Mouse (Mus musculus) gastrocnemius, adult 8-10 months (tissue): ENCODE results near the gene Shisal1. TPM values are rescaled to one million over a fixed set of nuclear protein-coding genes. Genes with fewer than 3 reads are reported as not detected.

Experiments used
- DNase-seq, 2 experiments: peaks; one replicate each; pipeline ENCODE4 v3.0.0; 2022; ENCODE audit warnings: low spot score in 2 of 2
- total RNA-seq, 4 experiments: library from RNA; stranded (reverse); gene quantifications; 2 replicates each; pipeline ENCODE4 v1.2.4; 2022

Shisal1 gene
- 1 to 10 TPM in 2 of 4 experiments, under 1 TPM in 2; 0.31 to 1.1 (median 0.76) TPM for total RNA-seq

DNA sequence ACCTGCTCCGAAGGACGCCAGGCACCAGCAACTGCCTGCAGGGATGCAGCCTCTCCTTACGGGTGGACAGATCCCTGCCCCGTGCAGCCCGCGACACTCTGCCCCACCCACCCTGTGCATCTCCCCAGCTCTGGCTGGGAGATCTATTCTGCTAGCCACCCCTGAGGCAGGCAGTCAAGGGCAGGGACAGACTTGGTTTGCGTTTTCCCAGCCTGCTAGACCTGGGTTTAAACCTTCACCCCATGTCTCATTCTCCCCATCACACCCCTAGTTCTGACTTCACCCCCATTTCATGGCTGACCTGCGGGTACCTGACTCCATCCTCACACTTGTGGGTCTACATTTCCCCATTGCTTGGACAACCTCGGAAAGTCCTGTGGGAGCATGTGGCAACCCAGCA is at the start of gene Shisal1:
Shisal1 (minus strand) TSS at position 101 of the 400 bp plus-strand sequence.
- DNase-seq = no peak

DNA sequence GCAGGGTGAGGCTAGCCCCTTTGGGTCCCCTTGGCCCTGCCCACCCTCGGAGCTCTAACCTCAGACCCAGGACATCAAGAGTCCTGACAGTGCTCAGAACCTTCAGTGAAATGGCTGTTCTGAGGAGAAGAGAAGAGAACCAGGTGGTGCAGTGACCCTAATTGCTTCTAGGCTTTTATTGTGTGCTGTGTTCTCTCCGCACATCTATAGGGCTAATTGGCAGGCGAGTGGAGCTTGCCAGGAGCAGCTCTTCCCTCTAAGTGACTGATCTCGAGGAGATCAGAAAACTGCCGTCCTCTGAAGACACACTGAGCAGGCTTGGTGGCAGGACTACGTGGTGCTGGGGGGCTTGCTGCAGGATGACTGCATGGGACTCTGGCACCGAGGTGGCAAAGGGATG is 43.6 kb upstream of the Shisal1 start:
- no peak for DNase-seq

DNA sequence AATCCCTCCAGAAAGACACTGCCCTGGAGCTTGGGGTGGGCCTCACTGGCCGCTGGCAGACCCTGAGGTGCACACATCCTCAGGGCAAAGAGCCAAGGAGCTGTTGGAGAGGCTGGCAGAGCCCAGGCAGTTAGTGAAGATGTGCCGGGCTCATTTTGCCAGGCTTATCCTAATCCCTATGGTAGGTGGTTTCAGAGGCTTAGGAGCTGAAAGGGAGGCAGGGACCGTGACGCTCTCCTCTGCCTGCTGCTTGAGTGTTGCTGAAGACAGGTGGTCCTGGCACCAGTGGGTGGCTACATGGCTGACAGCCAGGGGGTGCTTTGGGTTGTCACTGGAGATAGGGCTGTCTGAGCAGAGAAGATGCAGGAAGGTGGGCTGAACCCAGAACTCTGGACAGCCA is 37.4 kb upstream of the Shisal1 start:
- DNase-seq = no peak

DNA sequence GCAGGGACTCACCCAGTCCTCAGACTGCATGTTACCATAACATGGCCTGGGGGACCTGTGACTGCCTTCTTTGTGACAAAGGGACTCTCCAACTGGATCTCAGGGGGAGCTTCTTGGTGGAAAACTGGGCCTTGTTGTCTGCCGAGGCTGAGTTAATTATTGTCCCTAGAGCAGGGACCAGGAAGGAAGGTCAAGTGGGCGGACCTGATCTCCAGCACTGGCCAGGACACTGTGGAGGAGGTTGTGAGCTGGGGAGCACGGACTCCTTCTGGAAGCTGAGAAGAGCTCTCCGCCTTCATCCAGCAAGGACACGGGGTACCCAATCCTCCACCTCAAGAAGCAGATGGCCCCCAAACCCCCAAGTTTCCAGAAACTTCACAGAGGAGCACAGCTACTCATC is 36.7 kb upstream of the Shisal1 start:
- DNase-seq = no peak

DNA sequence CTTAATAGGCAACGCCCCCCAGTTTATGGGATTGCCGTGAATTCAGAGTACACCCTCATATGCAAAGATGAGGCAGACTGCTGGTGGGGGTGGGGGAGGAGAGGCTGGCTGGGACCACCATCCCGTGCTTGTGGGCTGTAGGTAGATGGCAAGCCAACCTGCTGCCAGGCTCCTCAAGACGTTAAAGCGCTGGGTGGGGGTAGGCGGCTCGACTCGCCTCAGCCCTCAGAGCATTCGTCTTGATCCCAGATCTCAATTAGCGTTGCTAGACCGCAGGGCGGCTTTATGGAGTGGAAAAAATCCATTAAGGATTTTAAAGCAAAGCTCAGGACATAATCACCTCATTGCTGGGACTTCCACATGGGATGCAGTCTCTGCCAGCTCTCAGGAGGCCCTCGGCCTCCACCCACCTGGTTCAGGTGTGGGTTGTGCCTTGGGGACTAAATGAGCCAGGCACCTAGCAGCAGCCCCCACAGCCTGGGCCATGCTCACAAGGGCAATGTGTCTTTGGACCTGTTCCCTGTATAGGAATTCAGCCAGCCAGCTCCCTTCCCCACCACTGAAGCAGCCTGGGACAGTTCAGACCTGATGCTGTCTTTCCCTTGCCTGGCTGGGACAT is 34.5 kb upstream of the Shisal1 start:
- DNase-seq = no peak

DNA sequence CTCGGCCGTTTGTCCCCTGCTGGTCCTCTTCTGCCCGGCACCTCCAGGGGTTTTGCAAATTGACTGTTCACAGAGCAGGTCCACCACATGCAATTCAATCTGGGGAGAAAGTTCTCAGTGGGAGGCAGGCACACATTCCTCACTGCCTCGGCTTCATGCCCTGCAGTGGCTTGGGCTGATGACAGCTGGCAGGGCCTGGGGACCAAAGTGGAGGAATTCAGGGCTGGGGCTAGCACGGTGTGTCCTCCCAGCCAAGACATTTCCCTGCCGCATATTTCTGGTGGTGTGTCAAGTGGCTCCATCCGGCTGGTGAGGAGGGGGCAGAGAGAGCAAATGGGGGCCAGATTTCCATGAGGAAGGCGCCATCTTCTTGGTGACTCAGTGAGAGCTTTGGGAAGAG is 22.5 kb upstream of the Shisal1 start:
- DNase-seq = peak; percentile 15 to 27

DNA sequence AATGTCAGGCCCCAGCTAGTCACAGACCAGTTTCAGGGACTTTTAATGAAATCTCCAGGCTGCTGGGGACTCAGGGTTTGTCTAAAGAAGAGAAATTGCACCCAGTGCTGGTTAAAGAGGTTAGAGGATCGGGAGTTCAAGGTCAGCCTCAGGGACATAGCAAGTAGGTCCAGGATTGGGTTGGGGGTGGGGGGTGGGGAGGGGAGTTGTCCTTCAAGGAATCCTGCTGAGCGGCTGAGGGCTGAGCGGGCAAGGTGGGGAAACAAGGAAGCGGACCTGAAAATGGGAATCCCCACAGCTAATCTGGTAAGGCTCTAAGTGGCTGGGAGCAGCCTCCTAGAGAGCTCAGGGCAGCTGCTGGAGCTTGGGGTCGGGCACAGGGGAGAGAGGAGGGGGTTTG is 20.9 kb upstream of the Shisal1 start:
- no peak for DNase-seq

DNA sequence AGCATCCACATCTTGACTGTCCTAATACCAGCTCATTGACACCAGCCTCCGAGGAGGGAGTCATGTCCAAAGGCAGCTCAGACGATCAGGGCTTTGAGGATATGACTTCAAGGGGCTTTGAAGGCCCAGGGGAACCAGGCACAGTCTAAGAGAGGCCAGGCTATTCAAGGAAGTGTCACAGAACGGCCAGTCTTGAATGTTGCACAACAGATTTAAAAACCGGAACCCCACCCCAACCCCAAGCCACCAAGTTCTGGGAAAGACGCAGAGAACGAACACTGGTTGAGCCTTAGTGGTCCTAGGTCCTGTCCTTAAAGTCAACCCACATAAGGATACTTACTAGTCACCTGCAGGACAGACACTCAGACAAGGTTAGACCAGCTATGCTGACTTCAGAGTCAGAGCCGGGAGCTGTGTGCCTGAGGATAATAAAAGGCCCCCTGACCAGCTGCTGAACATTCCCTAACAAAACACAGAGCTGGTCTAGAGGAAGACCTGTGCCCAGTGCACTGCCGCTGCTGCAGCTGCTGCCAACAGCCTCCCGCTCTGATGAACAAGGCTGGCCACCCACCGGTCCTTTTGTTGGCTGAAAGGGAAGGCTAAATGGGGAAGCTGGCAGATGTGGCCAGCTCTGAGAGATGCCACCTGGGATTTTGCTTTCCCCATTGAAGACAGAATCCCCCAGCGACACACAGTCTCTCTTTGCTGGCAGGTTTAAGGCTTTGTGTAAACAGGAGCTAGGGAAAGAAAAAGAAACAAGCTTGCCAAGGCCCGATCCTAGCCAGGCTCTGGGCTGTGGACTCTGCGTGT is 19.8 kb upstream of the Shisal1 start:
- no peak for DNase-seq

DNA sequence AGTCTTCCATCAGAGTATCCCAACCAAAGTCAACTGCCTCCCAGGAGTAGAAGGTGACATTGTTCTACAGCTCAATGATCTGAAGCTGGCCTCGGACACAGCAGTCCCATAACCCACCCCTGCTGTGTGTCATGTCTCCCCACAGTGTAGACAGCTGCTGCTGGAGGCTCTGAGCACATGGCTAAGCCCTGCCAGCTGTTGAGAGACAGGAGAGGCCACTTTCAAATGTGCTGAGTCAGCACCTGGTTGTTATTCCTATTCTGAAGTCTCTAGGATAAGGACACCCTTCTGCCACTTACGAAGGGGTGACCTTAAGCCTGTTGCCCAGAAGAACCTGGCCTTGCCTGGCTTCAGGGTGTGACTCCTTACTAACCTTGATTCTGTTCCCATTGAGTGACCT is 14.5 kb upstream of the Shisal1 start:
- DNase-seq = no peak

DNA sequence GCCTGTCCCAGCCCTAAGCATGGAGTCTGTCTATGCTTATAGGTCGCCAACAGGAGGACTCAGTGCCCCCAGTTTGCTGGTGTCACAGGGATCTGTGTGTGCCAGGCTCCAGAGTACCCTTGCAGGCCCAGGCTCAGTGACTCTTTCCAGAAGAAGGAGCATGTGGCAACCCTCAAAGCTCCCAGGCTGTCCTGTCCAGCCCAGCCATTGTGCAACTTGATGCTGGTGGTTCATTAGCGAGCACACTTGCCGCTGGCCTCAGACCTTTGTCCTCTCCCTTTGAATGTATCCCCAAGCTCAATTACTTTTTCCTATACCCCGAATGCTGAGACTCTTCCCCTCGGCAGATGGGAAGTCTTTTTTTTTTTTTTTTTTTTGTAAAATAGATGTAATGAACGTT is 12.1 kb upstream of the Shisal1 start:
- DNase-seq = no peak

DNA sequence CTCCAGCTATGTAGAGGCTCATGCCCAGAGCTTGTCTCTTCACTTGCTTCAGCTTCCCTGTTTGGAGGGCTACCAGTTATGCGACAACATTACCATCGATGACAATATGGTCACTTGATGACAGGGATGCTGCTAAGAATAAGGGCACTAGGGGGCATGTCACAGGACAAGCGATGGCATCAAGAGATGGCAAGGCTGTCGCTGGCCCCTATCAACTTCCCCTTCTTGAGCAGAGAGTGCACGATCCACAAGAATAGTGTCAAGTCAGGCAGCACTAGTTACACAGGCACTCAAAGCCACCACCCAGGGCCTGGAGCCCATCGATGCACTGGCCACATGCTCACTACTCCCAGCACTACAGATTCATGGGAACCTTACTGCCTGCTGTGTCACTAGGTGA is 8.4 kb upstream of the Shisal1 start:
- DNase-seq = no peak

DNA sequence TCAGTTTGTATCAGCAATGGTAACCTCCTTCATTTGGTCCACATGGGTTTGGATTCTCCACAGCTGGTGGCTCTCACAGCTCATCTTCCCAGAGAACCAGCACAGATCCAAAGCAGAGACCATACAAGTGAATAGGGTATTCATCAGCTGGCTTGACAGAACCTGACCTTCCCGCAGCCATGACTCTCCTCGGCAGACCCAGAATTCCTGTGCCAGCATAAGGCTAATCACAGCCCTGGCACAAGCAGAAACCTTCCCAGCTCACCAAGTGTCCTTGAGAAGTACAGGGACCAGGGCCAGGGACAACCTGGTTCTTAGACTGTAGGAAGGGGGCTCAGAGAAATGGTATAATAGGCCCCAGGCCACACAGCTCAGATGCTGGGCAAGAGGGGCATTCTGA is 6.2 kb upstream of the Shisal1 start:
- no peak for DNase-seq

DNA sequence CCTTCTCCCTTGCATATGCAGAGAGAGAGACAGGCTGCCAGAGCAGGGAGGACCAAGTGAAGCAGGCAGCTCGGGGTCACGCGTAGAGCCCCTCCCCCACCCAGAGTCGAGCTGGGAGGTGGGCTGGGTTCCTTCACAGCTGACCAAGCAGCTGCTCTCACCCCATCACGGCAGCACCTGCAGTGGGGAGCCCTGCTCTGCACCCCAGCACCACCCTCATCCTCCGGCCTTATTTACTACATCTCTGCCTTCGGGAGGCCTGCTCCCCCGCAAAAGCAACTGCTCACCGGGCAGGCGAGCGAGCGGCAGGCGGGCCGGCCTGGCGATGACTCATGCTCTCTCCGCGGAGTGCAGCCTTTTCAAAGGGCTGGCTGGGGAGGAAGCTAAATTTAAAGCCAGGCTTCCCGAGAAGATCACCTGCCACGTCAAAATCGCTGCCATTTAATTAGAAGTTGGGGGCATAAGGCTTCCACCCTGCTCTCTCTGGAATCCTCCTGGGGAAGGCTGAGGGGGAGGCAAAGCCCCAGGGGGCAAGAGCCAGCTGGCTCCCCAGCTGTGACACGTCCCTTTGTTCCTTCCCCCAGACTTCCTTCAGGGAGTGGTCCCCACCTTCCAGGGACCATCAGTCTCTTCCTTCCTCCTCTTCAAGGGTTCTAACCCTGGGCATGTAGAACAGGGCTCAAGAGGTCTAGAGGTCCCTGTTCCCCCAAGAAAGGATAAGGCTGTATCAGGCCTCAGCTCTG is 3.7 kb upstream of the Shisal1 start:
- DNase-seq = no peak

DNA sequence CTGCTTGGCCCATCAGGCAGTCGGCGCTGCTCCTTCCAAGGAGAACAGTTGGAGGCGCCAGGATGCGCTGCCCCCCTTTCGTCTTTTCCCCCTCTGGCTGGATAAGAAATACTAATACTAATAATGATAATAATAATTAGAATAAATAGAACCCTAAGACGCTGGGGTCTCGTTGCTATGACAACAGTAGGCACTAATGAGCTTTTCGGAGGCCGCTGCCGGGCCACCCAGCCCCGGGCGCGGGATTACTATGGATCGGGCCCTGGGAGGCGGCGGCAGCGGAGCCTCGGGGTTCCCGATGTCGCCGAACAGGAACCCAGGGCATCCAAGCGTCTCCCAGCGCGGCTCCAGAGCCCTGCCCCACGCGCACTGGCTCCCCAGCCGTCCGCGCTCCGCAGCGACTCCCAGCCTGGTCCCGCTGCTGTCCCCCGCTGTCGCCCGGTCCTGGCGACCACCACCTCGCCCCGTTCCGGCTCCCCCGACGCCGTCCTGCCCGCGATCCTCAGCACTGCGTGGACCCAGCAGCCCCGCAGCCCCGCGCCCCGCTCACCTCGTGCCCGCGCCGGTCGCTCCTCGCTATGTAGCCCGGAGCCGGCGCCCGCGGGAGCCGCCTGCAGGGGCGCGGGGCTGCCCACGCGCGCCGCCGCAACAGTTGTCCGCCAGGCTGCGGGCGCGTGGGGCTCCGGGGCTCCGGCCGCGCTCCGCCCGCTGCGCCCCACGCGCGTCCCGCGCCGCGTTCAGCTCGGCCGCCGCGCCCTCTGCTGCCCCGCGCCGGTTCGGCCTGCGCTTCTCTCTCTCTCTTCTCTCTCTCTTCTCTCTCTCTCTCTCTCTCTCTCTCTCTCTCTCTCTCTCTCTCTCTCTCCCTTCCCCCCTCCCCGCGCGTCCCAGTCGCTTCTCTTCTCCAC is 833 bp downstream of the Shisal1 start:
- DNase-seq = no peak

DNA sequence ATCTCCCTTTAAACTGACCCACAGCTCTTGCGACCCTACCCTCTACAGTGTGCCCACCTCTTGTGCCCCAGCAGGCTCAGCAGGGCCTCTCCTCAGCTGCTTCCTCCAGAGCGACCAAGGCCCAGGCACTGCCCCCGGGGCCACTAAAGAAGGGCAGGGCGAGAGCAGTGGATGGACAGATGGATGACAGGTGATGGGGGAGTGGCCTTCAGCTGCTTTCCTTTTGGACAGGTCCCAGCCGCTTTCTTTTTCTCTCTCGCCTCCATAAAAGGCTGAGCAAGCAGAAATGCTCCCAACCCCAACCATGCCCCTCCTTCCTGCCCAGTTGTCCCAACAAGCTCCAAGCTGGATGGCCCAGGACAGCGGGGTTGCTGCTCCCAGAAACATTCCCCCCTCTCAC is 2.7 kb downstream of the Shisal1 start:
- DNase-seq = no peak

DNA sequence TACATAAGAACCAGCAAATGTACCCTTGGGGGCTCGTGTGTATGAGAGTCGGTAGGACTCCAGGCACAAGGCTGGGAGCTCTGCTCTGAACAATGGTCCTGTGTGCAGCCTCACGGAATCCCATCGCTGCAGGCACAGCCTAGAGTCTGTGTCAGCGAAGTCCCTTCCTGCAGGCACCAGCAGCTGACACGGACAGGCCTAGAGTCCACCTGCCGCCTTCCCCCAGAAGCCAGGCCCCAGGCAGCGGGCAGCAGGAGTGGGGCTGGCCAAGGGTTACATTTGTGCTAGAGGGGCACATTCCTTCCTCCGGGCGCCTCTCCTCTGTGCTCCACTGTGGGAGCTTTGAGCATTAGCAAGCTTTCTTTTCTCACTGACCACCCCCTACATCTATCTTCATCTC is 3.3 kb downstream of the Shisal1 start:
- no peak for DNase-seq

DNA sequence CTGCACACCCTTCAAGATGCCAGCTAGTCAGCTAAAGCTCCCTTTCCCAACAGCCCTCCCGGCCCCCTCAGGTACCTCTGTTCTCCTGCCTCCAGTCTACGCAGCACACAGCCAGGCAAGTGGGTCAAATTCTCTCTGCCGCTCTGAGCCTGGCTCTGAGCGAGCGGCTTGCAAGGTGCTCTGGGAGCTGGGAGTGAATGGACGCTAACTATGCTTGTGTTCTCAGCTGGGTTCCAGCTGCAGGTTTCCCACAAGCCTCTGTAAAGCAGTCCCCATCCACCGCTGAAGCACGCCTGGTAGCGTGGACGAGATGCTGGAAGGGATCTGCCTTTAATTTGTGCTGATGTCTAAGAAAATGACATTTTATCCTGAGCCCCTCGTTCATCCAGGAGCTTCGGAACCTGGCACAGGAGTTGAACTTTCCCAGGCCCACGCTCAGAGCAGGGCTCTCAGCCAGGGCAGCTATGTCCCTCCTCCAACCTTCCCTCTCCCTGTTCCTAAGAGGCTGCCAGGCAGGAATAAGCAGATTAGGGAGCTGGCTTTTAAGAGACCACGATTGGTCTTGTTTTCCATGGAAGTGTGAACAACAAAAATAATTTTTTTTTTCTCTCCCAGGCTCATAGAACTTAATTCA is 5.1 kb downstream of the Shisal1 start:
- no peak for DNase-seq

DNA sequence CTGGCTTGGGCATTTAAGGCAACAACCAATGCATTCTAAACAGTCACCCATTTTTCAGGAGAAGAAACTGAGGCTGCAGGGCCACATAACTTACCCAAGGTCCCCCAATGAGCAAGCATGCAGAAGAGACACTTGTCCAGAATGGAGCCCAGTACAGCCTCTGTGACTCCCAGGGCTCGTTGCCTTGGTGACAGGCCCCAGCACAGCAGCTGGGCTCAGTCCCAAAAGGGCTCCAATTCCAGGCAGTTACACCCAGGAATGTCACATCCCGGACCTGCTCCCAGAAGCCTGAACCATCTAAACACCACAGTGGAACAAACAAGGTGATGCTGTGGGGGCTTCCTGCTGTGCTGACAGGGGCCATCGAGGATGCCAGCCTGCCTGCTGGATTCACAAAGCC is 6.1 kb downstream of the Shisal1 start:
- DNase-seq = peak; percentile 16 to 21

DNA sequence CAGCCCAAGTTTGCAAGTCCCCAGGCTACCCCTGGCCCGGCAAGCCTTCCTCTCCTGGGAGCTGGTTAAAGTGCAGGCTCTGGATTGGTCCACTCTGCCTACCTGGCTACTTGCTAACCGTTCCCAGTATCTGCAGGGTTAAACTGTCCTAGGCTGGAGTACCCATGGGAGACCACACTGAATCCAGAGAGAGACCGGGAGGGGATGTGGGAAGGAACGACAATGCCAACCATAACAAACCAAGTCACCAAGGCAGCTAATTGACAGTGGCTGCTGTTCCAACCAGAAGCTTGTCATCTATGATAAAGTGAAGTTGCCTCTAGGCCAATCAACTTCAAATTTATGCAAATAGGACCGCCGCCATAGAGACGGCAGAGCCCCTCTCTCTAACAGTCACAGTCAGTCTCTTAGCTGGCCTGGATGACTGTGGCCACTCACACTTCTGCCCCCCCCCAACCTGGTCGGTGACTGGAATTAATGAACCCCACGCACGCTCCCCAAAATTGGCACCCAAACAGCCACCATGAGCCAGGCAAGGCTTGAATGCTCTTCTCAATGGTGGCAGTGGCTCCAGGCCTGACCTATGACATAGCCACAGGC is 13.2 kb downstream of the Shisal1 start:
- DNase-seq = no peak

DNA sequence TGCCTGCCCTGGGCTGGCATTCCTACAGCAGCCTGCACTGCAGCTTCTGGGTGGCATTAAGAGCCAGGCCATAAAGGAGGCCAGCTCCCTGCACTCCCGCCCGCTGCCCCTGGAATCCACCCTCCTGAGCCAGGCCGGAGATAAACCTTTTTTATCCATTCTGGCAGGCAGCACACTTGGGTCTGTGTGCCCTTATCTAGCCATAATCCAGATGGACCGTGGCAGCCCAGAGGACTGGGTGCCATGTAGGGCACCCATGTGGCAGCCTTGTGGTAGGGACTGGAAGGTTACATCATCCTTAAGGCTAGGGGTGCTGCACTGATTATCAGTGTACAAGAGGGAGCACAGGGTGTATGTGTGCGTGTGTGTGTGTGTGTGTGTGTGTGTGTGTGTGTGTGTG is 16.4 kb downstream of the Shisal1 start:
- DNase-seq = no peak

DNA sequence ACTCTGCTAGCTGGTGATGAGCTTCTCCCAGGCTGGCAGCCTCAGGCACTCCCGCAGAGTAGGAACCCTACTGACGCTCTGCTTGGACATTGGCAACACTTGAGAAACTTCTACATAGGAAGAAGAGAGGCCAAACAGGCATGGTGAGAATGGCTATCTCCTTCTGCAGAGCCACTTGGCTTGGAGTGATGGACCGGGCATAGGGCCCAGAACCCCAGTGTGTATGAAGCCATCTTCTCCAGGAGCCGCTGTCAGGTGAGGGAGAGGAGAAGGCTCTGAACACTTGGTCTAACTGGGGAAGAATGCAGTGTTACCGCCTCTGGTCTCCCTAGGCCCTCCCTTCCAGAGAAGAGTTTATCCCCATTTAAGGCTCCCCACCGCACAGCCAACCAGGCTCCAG is 19.3 kb downstream of the Shisal1 start:
- no peak for DNase-seq
